Mouse (Mus musculus) heart, embryonic 13.5 days (tissue): Measurements from ENCODE around the gene Hykk. TPM values are rescaled to one million over a fixed set of nuclear protein-coding genes. Genes with fewer than 3 reads are reported as not detected.
"Not testable (repeated sequence)": the region's sequence is repeated elsewhere in the genome, so short reads cannot be mapped to it uniquely, and the experiment has no call there.

ENCODE experiments used
- ATAC-seq: fragments of 200-750 bp; cut with Nextera tagmentation; 2 replicates; pipeline ENCODE4 v1.8.0; 2017; ENCODE audit warnings: moderate TSS enrichment; ENCODE audit not compliant: insufficient number of reproducible peaks, low FRiP score, low TSS enrichment; ENCODE audit errors: extremely low read depth
- H3K27ac ChIP-seq: fragments of 300-500 bp; sonication (generic); replicated peaks from 2 replicates; pipeline ENCODE4 v1.5.1; 2015; ENCODE audit warnings: moderate library complexity, mild to moderate bottlenecking, inconsistent platforms
- H3K27me3 ChIP-seq: fragments of 300-500 bp; sonication (generic); replicated peaks from 2 replicates; pipeline ENCODE4 v1.6.1; 2015; ENCODE audit warnings: mild to moderate bottlenecking, inconsistent platforms
- H3K36me3 ChIP-seq: fragments of 300-500 bp; sonication (generic); 2 replicates; pipeline ENCODE4 v1.6.1; 2015; ENCODE audit warnings: mild to moderate bottlenecking, inconsistent platforms
- H3K4me1 ChIP-seq: fragments of 300-500 bp; sonication (generic); 2 replicates; pipeline ENCODE4 v1.6.1; 2015; ENCODE audit warnings: inconsistent platforms
- H3K4me2 ChIP-seq: fragments of 300-500 bp; sonication (generic); 2 replicates; pipeline ENCODE4 v1.6.1; 2015; ENCODE audit warnings: inconsistent platforms, mild to moderate bottlenecking, moderate library complexity
- H3K4me3 ChIP-seq: fragments of 300-500 bp; sonication (generic); 2 replicates; pipeline ENCODE4 v1.5.1; 2015; ENCODE audit warnings: moderate library complexity, mild to moderate bottlenecking, inconsistent platforms
- H3K9ac ChIP-seq: fragments of 300-500 bp; sonication (generic); 2 replicates; pipeline ENCODE4 v1.6.1; 2015; ENCODE audit warnings: inconsistent platforms, mild to moderate bottlenecking, moderate library complexity
- H3K9me3 ChIP-seq: fragments of 300-500 bp; sonication (generic); 2 replicates; pipeline ENCODE4 v1.6.1; 2016; ENCODE audit warnings: inconsistent platforms
- WGBS: fragments of 180-500 bp; shearing (Covaris S2); methylation state at CpG from one replicate; pipeline ENCODE4 v1.1.7; 2015; ENCODE audit warnings: mixed read lengths; 5-methylcytosine and 5-hydroxymethylcytosine counted together
- polyA plus RNA-seq: library from polyadenylated mRNA; unstranded; fragments of >200 nt; fragmentation: Nextera tagmentation; extraction: Ambion mirVana; gene quantifications from 2 replicates; pipeline ENCODE4 v1.2.1, GENCODE M21; 2015

Gene Hykk
- polyA plus RNA-seq, 1 experiment from 2014 or later: 2.1 TPM

DNA sequence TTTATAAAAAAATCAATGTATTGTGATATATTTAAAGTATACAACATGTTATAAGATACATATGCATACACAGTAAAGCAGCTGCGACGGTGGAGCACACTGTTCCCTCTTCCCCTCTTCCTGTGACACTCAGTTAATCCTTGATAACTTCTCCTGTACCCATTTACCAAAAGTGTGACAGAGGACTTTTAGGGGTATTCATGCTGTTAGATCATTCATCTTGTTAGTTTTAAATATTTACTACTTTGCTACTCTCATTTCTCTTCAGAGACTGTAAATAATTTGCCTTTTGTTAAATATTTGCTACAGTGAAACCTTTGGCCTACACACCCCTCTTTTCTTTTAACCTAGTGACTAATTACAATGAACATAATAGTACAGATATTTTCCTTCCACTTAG is 15.3 kb downstream of the Hykk start:
- no peak overlapping the region for H3K9ac ChIP-seq
- H3K4me3 ChIP-seq: no peak overlapping the region
- no peaks in the 10 kb centered on the region for H3K27me3 ChIP-seq
- H3K27ac ChIP-seq: no peak overlapping the region
- H3K36me3 ChIP-seq: no peaks in the 10 kb centered on the region
- no peaks in the 10 kb centered on the region for H3K9me3 ChIP-seq
- WGBS: 61% methylated on average over 2 of the region's 2 CpGs
- H3K4me2 ChIP-seq: no peak overlapping the region
- ATAC-seq: no peak
- no peaks in the 10 kb centered on the region for H3K4me1 ChIP-seq

DNA sequence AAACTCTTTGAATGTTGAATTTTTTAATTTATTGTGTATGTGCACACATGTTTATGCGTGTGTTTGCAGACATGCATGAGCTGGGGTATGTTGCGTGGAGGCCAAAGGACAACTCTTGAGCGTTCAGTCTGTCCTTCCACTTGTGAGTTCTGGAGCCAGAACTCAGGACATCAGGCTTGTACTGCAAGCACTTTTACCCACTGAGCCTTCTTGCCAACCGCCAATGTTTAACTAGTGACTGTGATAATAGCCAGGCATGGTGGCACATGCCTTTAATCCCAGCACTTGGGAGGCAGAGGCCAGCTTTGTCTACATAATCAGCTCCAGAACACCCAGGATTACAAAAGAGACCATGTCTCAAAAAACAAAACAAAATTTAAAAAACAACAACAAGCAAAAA is 25.0 kb downstream of the Hykk start:
- Histone ChIP-seq H3K27ac (no peak overlapping the region), H3K9me3 (no peaks in the 10 kb centered on the region), H3K4me2 (no peak overlapping the region), H3K36me3 (no peaks in the 10 kb centered on the region), H3K4me1 (no peaks in the 10 kb centered on the region), H3K9ac (no peak overlapping the region), H3K27me3 (no peaks in the 10 kb centered on the region), H3K4me3 (no peak overlapping the region)
- ATAC-seq: no peak
- 80% methylated on average over 4 of the region's 4 CpGs for WGBS

DNA sequence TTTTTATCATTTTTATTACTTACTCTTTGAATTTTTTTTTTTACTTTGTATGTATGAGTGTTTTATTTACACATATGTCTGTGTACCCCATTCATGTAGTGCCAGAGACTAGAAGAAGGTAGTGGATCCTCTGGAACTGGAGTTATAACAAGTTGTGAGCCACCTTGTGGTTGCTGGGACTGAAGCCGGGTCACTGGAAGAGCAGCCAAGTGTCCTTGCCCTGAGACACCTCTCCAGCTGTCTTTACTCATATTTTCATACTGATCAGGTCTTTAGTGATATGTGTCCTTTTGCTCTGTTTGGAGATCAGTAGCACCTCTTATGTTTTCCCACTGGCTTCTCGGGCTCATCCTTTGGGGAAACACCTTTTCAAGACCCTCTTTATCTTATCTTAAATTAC is 27.4 kb downstream of the Hykk start:
- Histone ChIP-seq H3K27me3 (no peaks in the 10 kb centered on the region), H3K4me3 (no peak overlapping the region), H3K4me2 (no peak overlapping the region), H3K27ac (no peak overlapping the region), H3K36me3 (no peaks in the 10 kb centered on the region), H3K9me3 (no peaks in the 10 kb centered on the region), H3K9ac (no peak overlapping the region), H3K4me1 (no peaks in the 10 kb centered on the region)
- WGBS: 62% methylated on average over 2 of the region's 2 CpGs
- no peak for ATAC-seq

DNA sequence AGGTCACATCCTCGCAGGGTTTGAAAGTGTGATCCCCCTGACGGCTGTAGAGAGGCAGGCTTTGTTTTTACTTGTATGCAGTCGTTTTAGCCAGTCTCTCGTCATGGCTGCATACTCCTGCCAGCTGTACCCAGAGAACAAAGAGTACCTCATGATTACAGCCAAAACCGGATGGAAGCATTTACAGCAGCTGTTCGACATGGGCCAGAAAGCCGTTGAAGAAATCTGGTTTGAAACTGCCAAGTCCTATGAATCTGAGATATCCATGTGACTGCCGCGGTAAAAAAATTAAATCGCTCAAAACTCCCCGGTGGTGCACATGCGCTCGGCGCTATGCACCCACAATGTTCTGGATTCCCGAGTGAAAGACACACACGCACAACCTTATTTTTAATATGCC is 29.2 kb downstream of the Hykk start:
- Histone ChIP-seq H3K9ac (no peak overlapping the region), H3K27ac (no peak overlapping the region), H3K9me3 (no peaks in the 10 kb centered on the region), H3K36me3 (no peaks in the 10 kb centered on the region), H3K27me3 (no peaks in the 10 kb centered on the region), H3K4me1 (peaks cover under 1% of the 10 kb centered on the region), H3K4me2 (no peak overlapping the region), H3K4me3 (no peak overlapping the region)
- no peak for ATAC-seq
- WGBS: 70% methylated on average over 16 of the region's 16 CpGs

DNA sequence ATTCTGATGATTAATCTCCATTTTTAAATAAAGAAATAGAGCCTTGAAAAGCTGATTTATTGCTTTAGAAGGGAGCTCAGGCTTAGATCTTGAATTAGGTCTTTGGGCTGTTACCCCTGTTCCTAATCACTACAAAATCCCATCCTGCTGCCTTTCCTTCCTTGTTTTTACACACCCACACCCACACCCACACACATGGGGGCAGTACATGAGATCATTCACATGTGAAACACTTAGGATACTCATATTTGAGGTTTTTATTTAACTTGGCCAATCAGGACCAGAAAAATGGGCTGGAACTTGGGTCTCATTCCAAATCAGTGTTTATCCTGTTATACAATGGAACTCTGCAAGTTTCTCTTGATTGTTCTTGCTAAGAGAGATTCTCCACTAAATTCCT is 32.4 kb downstream of the Hykk start:
- Histone ChIP-seq H3K4me1 (peaks cover 23% of the 10 kb centered on the region), H3K9me3 (no peaks in the 10 kb centered on the region), H3K36me3 (peaks cover 27% of the 10 kb centered on the region), H3K27ac (no peak overlapping the region), H3K9ac (no peak overlapping the region), H3K4me2 (no peak overlapping the region), H3K27me3 (no peaks in the 10 kb centered on the region), H3K4me3 (no peak overlapping the region)
- ATAC-seq: no peak

DNA sequence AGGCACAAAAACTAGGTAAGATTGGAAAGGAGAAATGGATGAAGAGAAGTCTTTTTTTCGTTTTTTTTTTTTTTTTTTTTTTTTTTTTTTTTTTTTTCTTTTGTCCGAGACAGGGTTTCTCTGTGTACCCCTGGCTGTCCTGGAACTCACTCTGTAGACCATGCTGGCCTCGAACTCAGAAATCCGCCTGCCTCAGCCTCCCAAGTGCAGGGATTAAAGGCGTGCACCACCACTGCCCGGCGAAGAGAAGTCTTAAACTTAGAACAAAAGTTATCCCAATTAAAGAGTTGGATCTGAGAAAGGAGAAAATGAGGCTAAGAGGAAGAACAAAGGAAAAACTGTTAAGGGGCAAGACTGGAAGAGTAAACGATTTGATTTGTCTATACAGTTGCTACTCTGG is 33.1 kb downstream of the Hykk start:
- H3K9me3 ChIP-seq, H3K27me3 ChIP-seq, ATAC-seq: not testable (repeated sequence)
- 40% methylated on average over 8 of the region's 8 CpGs for WGBS
- Histone ChIP-seq H3K9ac (peak overlapping the region; percentile 77), H3K4me2 (peak overlapping the region; percentile 88), H3K4me1 (peaks cover 23% of the 10 kb centered on the region), H3K4me3 (peak overlapping the region; percentile 92), H3K27ac (peak overlapping the region; percentile 93), H3K36me3 (peaks cover 33% of the 10 kb centered on the region)

DNA sequence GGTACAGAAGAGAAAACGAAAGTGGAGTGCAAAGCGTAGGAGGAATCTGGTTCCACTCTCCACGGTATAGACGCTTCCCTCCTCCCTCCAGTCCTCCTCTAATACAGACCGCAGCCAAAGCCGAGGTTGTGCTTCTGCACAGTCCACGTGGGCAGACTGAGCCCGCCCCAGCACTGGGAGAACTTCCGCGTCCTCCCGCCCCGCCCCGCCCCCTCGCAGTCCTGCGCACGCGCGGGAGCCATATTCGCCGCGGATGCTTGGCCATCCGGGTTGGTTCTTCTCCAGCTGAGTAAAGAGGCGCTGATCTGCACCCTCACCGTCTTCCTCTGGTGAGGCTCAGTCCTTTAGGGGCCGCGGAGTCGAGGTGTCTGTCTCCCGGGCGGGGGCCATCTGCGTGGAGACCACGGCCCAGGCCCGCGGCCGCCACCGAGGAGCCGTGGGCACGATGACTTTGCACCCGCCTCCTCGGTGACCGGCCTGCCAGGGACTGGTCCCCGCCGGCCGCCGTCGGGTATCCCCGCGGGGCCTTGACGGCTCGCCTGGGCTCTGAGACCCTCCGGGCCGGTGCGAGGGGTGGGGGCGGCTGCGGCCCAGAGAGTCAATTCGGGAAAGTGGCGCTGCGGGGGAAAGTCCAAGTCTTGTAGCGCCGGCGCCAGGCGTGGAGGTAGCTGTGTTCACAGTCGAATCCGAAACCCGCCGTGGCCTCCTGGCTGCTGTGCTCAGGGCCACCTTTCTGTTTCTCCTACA is 33.7 kb downstream of the Hykk start, which contains the start of the genes Psma4 and AY074887:
Psma4 (plus strand) TSS at position 216 of the 747 bp plus-strand sequence.
AY074887 (minus strand) TSS at position 424 of the 747 bp plus-strand sequence.
- Histone ChIP-seq H3K4me1 (peaks cover 23% of the 10 kb centered on the region), H3K9me3 (no peaks in the 10 kb centered on the region), H3K27me3 (no peaks in the 10 kb centered on the region), H3K36me3 (peaks cover 38% of the 10 kb centered on the region), H3K9ac (peak within 1 kb of the TSS; percentile 94), H3K27ac (peak within 1 kb of the TSS; percentile 93), H3K4me3 (peak within 1 kb of the TSS; percentile 92), H3K4me2 (peak within 1 kb of the TSS; percentile 88)
- whole genome bisulfite sequencing: under 1% methylated on average over 65 of the region's 65 CpGs
- ATAC-seq: peak; percentile 99

DNA sequence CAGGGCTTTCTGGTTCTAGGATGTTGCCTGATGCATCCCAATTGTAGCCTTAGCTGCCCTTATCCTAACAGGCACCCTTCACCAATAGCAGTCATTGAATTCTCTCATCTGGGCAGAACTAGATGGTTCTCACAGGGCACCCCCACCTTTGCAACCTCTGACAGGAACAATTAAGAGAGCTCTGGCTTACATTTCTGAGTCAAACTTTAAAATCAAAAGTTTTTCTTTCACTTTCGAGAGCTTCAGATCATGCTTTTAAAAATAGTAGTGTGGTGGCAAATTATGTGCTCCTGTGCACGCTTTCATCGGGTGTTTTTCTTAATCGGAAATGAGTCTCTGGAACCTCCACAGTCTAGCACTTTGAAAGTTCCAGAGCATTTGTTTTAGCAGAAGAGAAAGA is 44.0 kb downstream of the Hykk start:
- Histone ChIP-seq H3K9ac (no peak overlapping the region), H3K4me1 (no peaks in the 10 kb centered on the region), H3K27ac (no peak overlapping the region), H3K36me3 (peaks cover 43% of the 10 kb centered on the region), H3K4me3 (no peak overlapping the region), H3K9me3 (no peaks in the 10 kb centered on the region; the same call in 1 of the 2 replicates), H3K27me3 (no peaks in the 10 kb centered on the region), H3K4me2 (no peak overlapping the region)
- no peak for ATAC-seq
- 85% methylated on average over 4 of the region's 4 CpGs for WGBS

DNA sequence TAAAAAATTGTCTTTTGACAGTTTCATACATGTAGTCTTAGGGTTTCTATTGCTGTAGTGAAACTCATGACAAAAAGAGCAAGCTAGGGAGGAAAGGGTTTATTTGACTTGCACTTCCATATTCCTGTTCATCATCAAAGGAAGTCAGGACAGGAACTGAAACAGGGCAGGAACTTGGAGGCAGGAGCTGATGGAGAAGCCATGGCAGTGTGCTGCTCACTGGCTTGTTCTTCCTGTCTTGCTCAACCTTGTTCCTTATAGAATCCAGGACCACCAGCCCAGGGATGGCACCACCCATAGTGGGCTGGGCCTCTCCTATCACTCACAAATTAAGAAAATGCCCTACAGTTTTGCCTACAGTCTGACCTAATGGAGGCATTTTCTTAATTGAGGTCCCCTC is 46.6 kb downstream of the Hykk start:
- Histone ChIP-seq H3K9me3 (no peaks in the 10 kb centered on the region; the same call in 1 of the 2 replicates), H3K27ac (no peak overlapping the region), H3K4me3 (no peak overlapping the region), H3K4me1 (no peaks in the 10 kb centered on the region), H3K27me3 (no peaks in the 10 kb centered on the region), H3K4me2 (no peak overlapping the region), H3K9ac (no peak overlapping the region), H3K36me3 (peaks cover 17% of the 10 kb centered on the region)
- no peak for ATAC-seq

DNA sequence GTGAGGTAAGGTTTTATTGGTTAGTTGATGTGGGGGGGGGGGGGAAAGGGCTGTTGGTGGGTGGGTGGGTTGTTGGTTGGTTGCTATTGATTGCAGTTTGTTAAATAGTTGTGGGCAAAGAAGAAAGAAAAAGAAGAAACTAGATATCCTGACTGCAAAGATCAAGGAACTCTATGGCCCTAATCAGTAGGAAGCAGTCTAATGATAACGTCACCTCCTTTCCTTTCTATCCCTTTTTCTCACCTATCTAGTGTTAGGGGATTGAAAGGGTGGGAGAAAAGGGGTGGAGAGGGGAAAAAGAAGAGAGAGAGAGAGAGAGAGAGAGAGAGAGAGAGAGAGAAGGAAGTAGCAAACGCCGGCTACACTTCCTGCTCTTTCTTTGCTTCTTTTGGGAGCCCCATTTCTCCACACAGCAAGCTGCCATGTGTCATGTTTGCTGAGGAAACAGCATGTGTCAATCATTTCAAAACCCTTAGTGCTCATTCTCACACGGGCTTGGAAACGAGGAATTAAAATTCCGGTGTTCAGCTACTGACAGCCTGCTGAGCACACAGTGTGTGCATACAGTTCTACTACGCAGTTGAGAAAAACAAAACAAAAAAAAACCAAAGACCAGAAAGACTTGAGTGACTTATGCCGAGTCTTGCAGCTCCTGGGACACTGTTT is 53.0 kb downstream of the Hykk start:
- Histone ChIP-seq H3K4me2 (no peak overlapping the region), H3K36me3 (no peaks in the 10 kb centered on the region), H3K27me3 (no peaks in the 10 kb centered on the region; the same call in 1 of the 2 replicates), H3K27ac (no peak overlapping the region), H3K9me3 (no peaks in the 10 kb centered on the region), H3K4me1 (no peaks in the 10 kb centered on the region), H3K4me3 (no peak overlapping the region), H3K9ac (no peak overlapping the region)
- WGBS: 55% methylated on average over 8 of the region's 8 CpGs
- ATAC-seq: no peak

DNA sequence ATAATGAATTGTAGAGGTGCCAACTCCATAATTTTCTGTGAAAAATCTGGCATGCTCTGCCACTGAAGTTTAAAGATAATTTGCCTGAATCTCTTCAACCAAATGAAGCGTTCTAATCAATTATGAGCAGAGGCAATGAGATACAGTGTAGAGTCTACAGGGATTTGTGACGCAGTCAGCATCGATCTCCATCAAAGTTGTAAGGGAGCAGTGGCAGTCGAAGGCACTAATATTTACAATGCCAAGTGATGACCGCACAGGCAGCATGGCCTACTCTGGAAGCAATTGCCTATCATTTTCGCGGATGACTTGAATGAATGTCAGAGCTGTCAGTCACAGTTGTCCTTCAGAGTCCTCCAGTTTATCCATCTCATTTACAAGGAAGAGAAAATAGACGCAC is 63.6 kb downstream of the Hykk start, which contains the start of gene Chrna5:
Chrna5 (plus strand) TSS at position 207 of the 400 bp plus-strand sequence.
- Histone ChIP-seq H3K9ac (peak within 1 kb of the TSS; percentile 72), H3K36me3 (no peaks in the 10 kb centered on the region), H3K4me2 (peak within 1 kb of the TSS; percentile 79), H3K27me3 (peaks cover 70% of the 10 kb centered on the region), H3K4me3 (peak within 1 kb of the TSS; percentile 68), H3K27ac (no peak within 1 kb of the TSS), H3K9me3 (no peaks in the 10 kb centered on the region), H3K4me1 (peaks cover 12% of the 10 kb centered on the region)
- ATAC-seq: no peak
- WGBS: 57% methylated on average over 8 of the region's 8 CpGs
